In the genomic region with DNA sequence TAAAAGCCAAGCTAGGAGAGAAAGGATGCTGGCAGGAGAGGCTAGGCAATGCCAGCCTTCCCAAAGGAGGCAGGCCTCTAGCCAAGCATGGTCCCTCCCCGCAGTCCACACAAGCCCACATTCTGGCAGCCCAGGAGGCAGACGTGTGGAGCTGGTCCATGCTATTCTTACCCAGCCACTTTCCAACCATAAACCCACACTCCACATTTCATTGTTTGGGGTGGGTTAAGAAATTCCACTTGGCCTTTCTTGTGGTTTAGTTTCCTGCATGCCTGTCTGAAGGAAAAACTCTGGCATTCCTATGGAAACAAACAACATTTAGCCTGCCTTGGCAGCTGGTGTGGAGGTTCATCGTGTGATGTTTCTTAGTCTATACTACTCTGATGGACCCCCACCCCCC, we compare ENCODE assay signal across 14 mouse cellular contexts.
DNase-seq lines count a peak whose midpoint lies in the region; ATAC-seq and TF ChIP-seq lines count a peak whose summit lies in the region.
"Had no signal": no experiment of that assay in that cellular context is flagged by ENCODE, and none has a peak within 500 bp of the region (broad histone marks: within the 10 kb centered on the region; RNA-seq: fewer than 3 reads in every experiment).

No protein-coding gene starts in this region.

- peak; percentile 55 for TF ChIP-seq EP300 in lung, postnatal 0 days (IDR thresholded peaks at IDR 0.05)

- H3K36me3 ChIP-seq in hindbrain, postnatal 0 days (ENCODE audit: insufficient read depth, low read length) = no peaks in the 10 kb centered on the region
- H3K36me3 ChIP-seq in hindbrain, embryonic 14.5 days (replicated peaks; ENCODE audit: control insufficient read depth, insufficient read depth) = no peaks in the 10 kb centered on the region
- no peaks in the 10 kb centered on the region for H3K36me3 ChIP-seq in embryonic facial prominence, embryonic 12.5 days
- no peaks in the 10 kb centered on the region for H3K36me3 ChIP-seq in lung, postnatal 0 days (ENCODE audit: insufficient read depth, low read length)
- no peaks in the 10 kb centered on the region for H3K36me3 ChIP-seq in kidney, adult 2 months (ENCODE audit: control insufficient read depth, insufficient read depth, low read length)
- H3K36me3 ChIP-seq: forebrain, embryonic 12.5 days; heart, embryonic 12.5 days; liver, embryonic 12.5 days had no signal

- H3K4me3 ChIP-seq in hindbrain, postnatal 0 days (ENCODE audit: low read length) = no peak overlapping the region
- no peak overlapping the region for H3K4me3 ChIP-seq in hindbrain, embryonic 14.5 days (replicated peaks; ENCODE audit: low read length)
- no peak overlapping the region for H3K4me3 ChIP-seq in embryonic facial prominence, embryonic 12.5 days
- H3K4me3 ChIP-seq in lung, postnatal 0 days (ENCODE audit: low read depth, low read length) = no peak overlapping the region
- no peak overlapping the region for H3K4me3 ChIP-seq in kidney, adult 2 months (ENCODE audit: insufficient read depth, low read depth, low read length)
- H3K4me3 ChIP-seq: forebrain, embryonic 12.5 days; heart, embryonic 12.5 days; liver, embryonic 12.5 days had no signal

- no peaks in the 10 kb centered on the region for H3K27me3 ChIP-seq in hindbrain, postnatal 0 days (ENCODE audit: insufficient read depth, low read length)
- H3K27me3 ChIP-seq in hindbrain, embryonic 14.5 days (ENCODE audit: control insufficient read depth, insufficient read depth, low read length) = no peaks in the 10 kb centered on the region
- H3K27me3 ChIP-seq in embryonic facial prominence, embryonic 12.5 days = no peaks in the 10 kb centered on the region
- H3K27me3 ChIP-seq in lung, postnatal 0 days (replicated peaks; ENCODE audit: insufficient read depth, low read length) = no peaks in the 10 kb centered on the region
- H3K27me3 ChIP-seq in kidney, adult 2 months (replicated peaks; ENCODE audit: control insufficient read depth, insufficient read depth, low read length) = no peaks in the 10 kb centered on the region
- H3K27me3 ChIP-seq: forebrain, embryonic 12.5 days; heart, embryonic 12.5 days; liver, embryonic 12.5 days had no signal

- H3K4me2 ChIP-seq in hindbrain, postnatal 0 days (ENCODE audit: low read depth, low read length) = no peak overlapping the region
- H3K4me2 ChIP-seq in hindbrain, embryonic 14.5 days (replicated peaks) = no peak overlapping the region
- H3K4me2 ChIP-seq in embryonic facial prominence, embryonic 12.5 days (replicated peaks) = no peak overlapping the region
- no peak overlapping the region for H3K4me2 ChIP-seq in lung, postnatal 0 days (replicated peaks; ENCODE audit: low read depth, low read length)
- H3K4me2 ChIP-seq: forebrain, embryonic 12.5 days; heart, embryonic 12.5 days; liver, embryonic 12.5 days had no signal

- peaks cover 11% of the 10 kb centered on the region for H3K4me1 ChIP-seq in hindbrain, postnatal 0 days (ENCODE audit: insufficient read depth, low read length)
- H3K4me1 ChIP-seq in hindbrain, embryonic 14.5 days (replicated peaks; ENCODE audit: control insufficient read depth, insufficient read depth, low read length) = 0 out of 2 replicates have a peak, but pooled peaks cover 4% of the 10 kb centered on the region
- no peaks in the 10 kb centered on the region; the same call in none of the 2 replicates for H3K4me1 ChIP-seq in embryonic facial prominence, embryonic 12.5 days
- H3K4me1 ChIP-seq in lung, postnatal 0 days (ENCODE audit: insufficient read depth, low read depth, low read length) = peaks cover 16% of the 10 kb centered on the region
- no peaks in the 10 kb centered on the region for H3K4me1 ChIP-seq in kidney, adult 2 months (ENCODE audit: control insufficient read depth, insufficient read depth, low read length)

- 57% methylated on average over 3 of the region's 3 CpGs for WGBS in hindbrain, postnatal 0 days
- WGBS in hindbrain, embryonic 14.5 days = 69% methylated on average over 3 of the region's 3 CpGs
- 66% methylated on average over 3 of the region's 3 CpGs for WGBS in embryonic facial prominence, embryonic 12.5 days
- 32% methylated on average over 3 of the region's 3 CpGs for WGBS in lung, postnatal 0 days
- WGBS in kidney, adult 2 months = 61% methylated on average over 3 of the region's 3 CpGs

- no peak for DNase-seq in hindbrain, postnatal 0 days (ENCODE audit: low spot score)
- DNase-seq in hindbrain, embryonic 14.5 days (ENCODE audit: low spot score) = no peak
- DNase-seq in Muller cell, postnatal 12 days (ENCODE audit: inconsistent ontology term) = peak; percentile 85
- DNase-seq in lung, postnatal 0 days (ENCODE audit: low spot score) = peak; percentile 78
- no peak for DNase-seq in spleen, postnatal 14 days (ENCODE audit: low spot score in 2 of 2)
- no peak for DNase-seq in kidney, adult 2 months
- no peak for DNase-seq in layer of hippocampus, postnatal 14 days (ENCODE audit: low spot score in 2 of 2)
- DNase-seq: embryo, embryonic 11 days; gastrocnemius, postnatal 10 days; kidney, adult 18-20 months had no signal

- H3K27ac ChIP-seq in hindbrain, postnatal 0 days = no peak overlapping the region
- no peak overlapping the region for H3K27ac ChIP-seq in hindbrain, embryonic 14.5 days
- H3K27ac ChIP-seq in embryonic facial prominence, embryonic 12.5 days = peak overlapping the region; percentile 41; the same call in 1 of the 2 replicates
- H3K27ac ChIP-seq in lung, postnatal 0 days (ENCODE audit: low read length) = peak overlapping the region; percentile 47
- no peak overlapping the region for H3K27ac ChIP-seq in kidney, adult 2 months (ENCODE audit: insufficient read depth, low read depth, low read length)
- H3K27ac ChIP-seq: forebrain, embryonic 12.5 days; liver, embryonic 12.5 days had no signal

- 0 out of 2 replicates have a peak, but pooled peaks have one; percentile 24 for ATAC-seq in hindbrain, postnatal 0 days
- no peak for ATAC-seq in hindbrain, embryonic 14.5 days (ENCODE audit: low FRiP score)
- no peak for ATAC-seq in embryonic facial prominence, embryonic 12.5 days (ENCODE audit: insufficient number of reproducible peaks, insufficient read depth, low FRiP score, low TSS enrichment)
- peak; percentile 90 for ATAC-seq in lung, postnatal 0 days
- ATAC-seq: liver, embryonic 12.5 days had no signal

- TF ChIP-seq POLR2A in kidney, adult 2 months (IDR thresholded peaks at IDR 0.05; ENCODE audit: low read depth, low read length) = no peak

- TF ChIP-seq CTCF in hindbrain, postnatal 0 days (IDR thresholded peaks at IDR 0.05; ENCODE audit: low read depth) = no peak
- TF ChIP-seq CTCF in lung, postnatal 0 days (IDR thresholded peaks at IDR 0.05) = no peak
- no peak for TF ChIP-seq CTCF in kidney, adult 2 months (conservative IDR thresholded peaks at IDR 0.05; ENCODE audit: insufficient read depth, insufficient read length, low read depth, low read length)

- H3K9me3 ChIP-seq in hindbrain, postnatal 0 days (ENCODE audit: low read length) = no peaks in the 10 kb centered on the region
- no peaks in the 10 kb centered on the region for H3K9me3 ChIP-seq in hindbrain, embryonic 14.5 days (ENCODE audit: control insufficient read depth, low read length)
- H3K9me3 ChIP-seq in embryonic facial prominence, embryonic 12.5 days = no peaks in the 10 kb centered on the region
- no peaks in the 10 kb centered on the region for H3K9me3 ChIP-seq in lung, postnatal 0 days (ENCODE audit: low read length)
- H3K9me3 ChIP-seq: forebrain, embryonic 12.5 days; heart, embryonic 12.5 days; liver, embryonic 12.5 days had no signal

- H3K9ac ChIP-seq in hindbrain, postnatal 0 days (replicated peaks; ENCODE audit: low read length) = no peak overlapping the region
- H3K9ac ChIP-seq in hindbrain, embryonic 14.5 days = no peak overlapping the region
- no peak overlapping the region for H3K9ac ChIP-seq in embryonic facial prominence, embryonic 12.5 days
- H3K9ac ChIP-seq in lung, postnatal 0 days (replicated peaks; ENCODE audit: low read depth) = no peak overlapping the region
- H3K9ac ChIP-seq: forebrain, embryonic 12.5 days; heart, embryonic 12.5 days; liver, embryonic 12.5 days had no signal

Comparison
In these comparisons a context has a peak if more than half of its experiments do, and no peak if none do; other contexts are left out.
1. ATAC-seq: peak in hindbrain, postnatal 0 days (single experiment) and lung, postnatal 0 days (single experiment); none in hindbrain, embryonic 14.5 days (single experiment) and embryonic facial prominence, embryonic 12.5 days (single experiment).
2. DNase-seq: peak in Muller cell, postnatal 12 days (single experiment) and lung, postnatal 0 days (single experiment); none in hindbrain, postnatal 0 days (single experiment), hindbrain, embryonic 14.5 days (single experiment), spleen, postnatal 14 days (0 of 2), kidney, adult 2 months (single experiment) and layer of hippocampus, postnatal 14 days (0 of 2).
3. H3K27ac ChIP-seq: peak in embryonic facial prominence, embryonic 12.5 days (single experiment) and lung, postnatal 0 days (single experiment); none in hindbrain, postnatal 0 days (single experiment), hindbrain, embryonic 14.5 days (single experiment) and kidney, adult 2 months (single experiment).